Mouse (Mus musculus) liver, embryonic 14.5 days (tissue): Measurements from ENCODE around the gene Zfp148. TPM values are rescaled to one million over a fixed set of nuclear protein-coding genes. Genes with fewer than 3 reads are reported as not detected.
A peak's percentile ranks its signal among the peaks of the same experiment; 100 is the strongest.

Source experiments
- ATAC-seq: fragments of 200-750 bp; cut with Nextera tagmentation; 2 replicates; pipeline ENCODE4 v1.8.0; 2017; ENCODE audit warnings: moderate number of reproducible peaks, mild to moderate bottlenecking, moderate library complexity; ENCODE audit not compliant: insufficient read depth
- DNase-seq, 3 experiments: peaks; one replicate each; pipeline ENCODE4 v3.0.0-alpha.2; 2012 to 2013; ENCODE audit warnings: low read depth in 3 of 3, low spot score in 3 of 3
- H3K27ac ChIP-seq: fragments of 300-500 bp; sonication (generic); 2 replicates; pipeline ENCODE4 v1.5.1; 2014; ENCODE audit warnings: moderate library complexity, mild to moderate bottlenecking, control low read depth, inconsistent platforms
- H3K27me3 ChIP-seq: fragments of 300-500 bp; sonication (generic); 2 replicates; pipeline ENCODE4 v1.6.1; 2014; ENCODE audit warnings: mild to moderate bottlenecking, low read length, moderate library complexity; ENCODE audit not compliant: control insufficient read depth, insufficient read depth
- H3K36me3 ChIP-seq: fragments of 300-500 bp; sonication (generic); replicated peaks from 2 replicates; pipeline ENCODE4 v1.6.1; 2014; ENCODE audit warnings: low read depth; ENCODE audit not compliant: control insufficient read depth, insufficient read depth
- H3K4me1 ChIP-seq, 2 experiments: fragments of 200-500 bp in 1 of 2; fragments of 300-500 bp in 1 of 2; sonication (generic) in 1 of 2; replicated peaks; 2 replicates each; pipeline ENCODE4 v1.6.1; 2012 to 2014; ENCODE audit warnings: antibody characterized with exemption in 1 of 2, inconsistent platforms in 1 of 2, low read length in 1 of 2; ENCODE audit not compliant: control insufficient read depth in 2 of 2, insufficient read depth in 2 of 2
- H3K4me2 ChIP-seq: fragments of 300-500 bp; sonication (generic); 2 replicates; pipeline ENCODE4 v1.6.1; 2014; ENCODE audit warnings: low read depth, mild to moderate bottlenecking, control low read depth, moderate library complexity
- H3K4me3 ChIP-seq, 2 experiments: fragments of 200-500 bp in 1 of 2; fragments of 300-500 bp in 1 of 2; sonication (generic) in 1 of 2; 2 replicates each; pipeline ENCODE4 v1.5.1; 2012 to 2014; ENCODE audit warnings: low read depth in 2 of 2, low read length in 2 of 2, mild to moderate bottlenecking in 2 of 2, control low read depth in 1 of 2, inconsistent platforms in 1 of 2, moderate library complexity in 1 of 2; ENCODE audit not compliant: insufficient read depth in 1 of 2
- H3K9ac ChIP-seq: fragments of 300-500 bp; sonication (generic); replicated peaks from 2 replicates; pipeline ENCODE4 v1.6.1; 2014; ENCODE audit warnings: mild to moderate bottlenecking, control low read depth, moderate library complexity
- H3K9me3 ChIP-seq: fragments of 300-500 bp; sonication (generic); 2 replicates; pipeline ENCODE4 v1.6.1; 2016; ENCODE audit warnings: low read length, mixed read lengths; ENCODE audit not compliant: control insufficient read depth
- CTCF ChIP-seq: IDR thresholded peaks from 2 replicates; pipeline ENCODE4 v1.5.1; 2016; ENCODE audit warnings: antibody characterized with exemption, low read depth, control low read depth
- EP300 ChIP-seq: IDR thresholded peaks from 2 replicates; pipeline ENCODE4 v1.6.1; 2016; ENCODE audit warnings: antibody characterized with exemption, low read depth
- WGBS: fragments of 180-500 bp; shearing (Covaris S2); extraction: QIAGEN DNeasy Blood & Tissue Kit; methylation state at CpG from one replicate; pipeline ENCODE4 v1.1.7; 2014; ENCODE audit not compliant: insufficient replicate concordance; 5-methylcytosine and 5-hydroxymethylcytosine counted together
- polyA plus RNA-seq, 2 experiments: library from polyadenylated mRNA; depleted of rRNA in 1 of 2; stranded (reverse) in 1 of 2; unstranded in 1 of 2; fragments of >200 nt; fragmentation: Nextera tagmentation in 1 of 2; extraction: Ambion mirVana in 1 of 2; gene quantifications; 2 replicates each; pipeline versions ENCODE4 v1.2.1 to v1.2.3; 2012 to 2014

Gene Zfp148
- polyA plus RNA-seq, 2 experiments, result 3.8 to 10.6 TPM

- DNase-seq (no peak), ATAC-seq (no peak)
- Histone ChIP-seq H3K9ac (no peak overlapping the region), H3K27me3 (no peaks in the 10 kb centered on the region), H3K9me3 (no peaks in the 10 kb centered on the region), H3K4me1 (no peaks in the 10 kb centered on the region), H3K27ac (no peak overlapping the region), H3K4me3 (no peak overlapping the region), H3K36me3 (no peaks in the 10 kb centered on the region), H3K4me2 (no peak overlapping the region)
- WGBS, result 69% methylated on average over 10 of the region's 10 CpGs
- TF ChIP-seq CTCF (no peak), EP300 (no peak)
These were observed 142.9 kb downstream of the Zfp148 start for GRCm38 (mm10) chr16:33523571-33523970.

GRCm38 (mm10) chr16:33529502-33530454 lies 149.1 kb downstream of the Zfp148 start:
- Histone ChIP-seq H3K27ac (no peak overlapping the region), H3K9ac (no peak overlapping the region), H3K27me3 (no peaks in the 10 kb centered on the region), H3K9me3 (no peaks in the 10 kb centered on the region), H3K4me2 (no peak overlapping the region), H3K4me3 (no peak overlapping the region), H3K4me1 (no peaks in the 10 kb centered on the region), H3K36me3 (no peaks in the 10 kb centered on the region)
- ATAC-seq (no peak), DNase-seq (peak in 1 of 3 experiments; percentile 4)
- WGBS, result 40% methylated on average over 11 of the region's 11 CpGs
- no peak for TF ChIP-seq EP300
- no peak for TF ChIP-seq CTCF

- Histone ChIP-seq H3K27me3 (no peaks in the 10 kb centered on the region), H3K9me3 (no peaks in the 10 kb centered on the region), H3K4me1 (no peaks in the 10 kb centered on the region), H3K4me3 (no peak overlapping the region), H3K9ac (no peak overlapping the region), H3K4me2 (no peak overlapping the region), H3K27ac (no peak overlapping the region), H3K36me3 (no peaks in the 10 kb centered on the region)
- DNase-seq (no peak), ATAC-seq (no peak)
- TF ChIP-seq EP300, result no peak
- no peak for TF ChIP-seq CTCF
- 29% methylated on average over 8 of the region's 8 CpGs for WGBS
These were observed 150.5 kb downstream of the Zfp148 start for GRCm38 (mm10) chr16:33531184-33531583.

- WGBS, result 58% methylated on average over 8 of the region's 8 CpGs
These were observed 155.8 kb downstream of the Zfp148 start for GRCm38 (mm10) chr16:33536456-33536855.

GRCm38 (mm10) chr16:33537499-33538225 lies 157.0 kb downstream of the Zfp148 start:
- Histone ChIP-seq H3K9me3 (no peaks in the 10 kb centered on the region), H3K36me3 (no peaks in the 10 kb centered on the region), H3K4me3 (no peak overlapping the region), H3K9ac (no peak overlapping the region), H3K27ac (no peak overlapping the region), H3K27me3 (no peaks in the 10 kb centered on the region), H3K4me1 (no peaks in the 10 kb centered on the region), H3K4me2 (no peak overlapping the region)
- ATAC-seq, result no peak
- WGBS, result 78% methylated on average over 21 of the region's 21 CpGs
- no peak for DNase-seq
- TF ChIP-seq CTCF, result no peak
- no peak for TF ChIP-seq EP300

More at GRCm38 (mm10) chr16:33536456-33536855, 155.8 kb downstream of the Zfp148 start:
- Histone ChIP-seq H3K9ac (no peak overlapping the region), H3K4me3 (no peak overlapping the region), H3K4me2 (no peak overlapping the region), H3K4me1 (no peaks in the 10 kb centered on the region), H3K9me3 (no peaks in the 10 kb centered on the region), H3K27ac (no peak overlapping the region), H3K27me3 (no peaks in the 10 kb centered on the region), H3K36me3 (no peaks in the 10 kb centered on the region)
- DNase-seq, result no peak
- no peak for ATAC-seq
- TF ChIP-seq EP300 (no peak), CTCF (no peak)
